Comparison of ENCODE assay signal across 21 mouse cellular contexts in the genomic region with DNA sequence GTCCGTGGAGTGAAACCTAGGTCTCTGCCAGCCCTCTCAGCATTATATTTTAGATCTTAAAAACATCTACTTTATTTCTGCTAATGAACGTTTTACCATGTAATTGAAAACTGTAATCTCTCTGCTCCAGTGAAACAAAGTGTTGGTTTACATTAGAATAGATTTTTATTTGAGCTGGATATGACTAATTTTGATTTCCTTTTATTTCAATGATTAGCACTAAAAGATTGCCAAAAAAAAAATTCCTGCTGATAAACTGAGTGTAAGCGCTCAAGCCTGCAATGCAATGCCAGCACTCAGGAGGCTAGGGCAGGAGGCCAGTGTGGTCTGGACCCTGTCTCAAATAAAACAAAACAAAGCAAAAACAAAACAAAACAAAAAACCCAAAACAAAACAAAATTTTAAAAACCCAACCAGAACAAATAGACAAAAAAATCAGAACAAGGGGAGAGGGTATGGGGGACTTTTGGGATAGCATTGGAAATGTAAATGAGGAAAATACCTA.
"Had no signal": no experiment of that assay in that cellular context is flagged by ENCODE, and none has a peak within 500 bp of the region (broad histone marks: within the 10 kb centered on the region; RNA-seq: fewer than 3 reads in every experiment).

No protein-coding gene starts in this region.

- H3K4me1 ChIP-seq: liver, embryonic 15.5 days; neural tube, embryonic 15.5 days had no signal

- H3K9ac ChIP-seq: liver, embryonic 15.5 days; liver, postnatal 0 days; neural tube, embryonic 13.5 days; neural tube, embryonic 15.5 days had no signal

- H3K36me3 ChIP-seq: liver, embryonic 15.5 days; midbrain, embryonic 10.5 days; neural tube, embryonic 13.5 days; neural tube, embryonic 15.5 days had no signal

- H3K4me3 ChIP-seq: liver, embryonic 15.5 days; megakaryocyte, embryonic 14.5 days; midbrain, embryonic 10.5 days; myocyte; neural tube, embryonic 13.5 days; neural tube, embryonic 15.5 days had no signal

- H3K27me3 ChIP-seq: liver, embryonic 15.5 days; neural tube, embryonic 13.5 days; neural tube, embryonic 15.5 days had no signal

- H3K9me3 ChIP-seq: liver, embryonic 15.5 days; midbrain, embryonic 10.5 days; neural tube, embryonic 13.5 days; neural tube, embryonic 15.5 days had no signal

- H3K4me2 ChIP-seq: liver, embryonic 15.5 days; neural tube, embryonic 13.5 days; neural tube, embryonic 15.5 days had no signal

- H3K27ac ChIP-seq: liver, embryonic 15.5 days; macrophage; midbrain, embryonic 10.5 days; neural tube, embryonic 13.5 days; neural tube, embryonic 15.5 days had no signal

- DNase-seq: liver, postnatal 0 days; lung, adult 2 months; lung, postnatal 14 days; lung, postnatal 36 days; midbrain, embryonic 14.5 days; retina, postnatal 1 day; right cerebral cortex, adult 18-20 months; right cerebral cortex, postnatal 25 days; right cerebral cortex, postnatal 4 days; spleen, adult 18-20 months; thymus, adult 18-20 months; thymus, postnatal 14 days; thymus, postnatal 36 days had no signal

- ATAC-seq: liver, postnatal 0 days; midbrain, embryonic 16.5 days had no signal
